Mouse (Mus musculus) kidney, embryonic 15.5 days (tissue): ENCODE measurements around the gene Sgpp1. TPM values are rescaled to one million over a fixed set of nuclear protein-coding genes. Genes with fewer than 3 reads are reported as not detected.
A peak's percentile ranks its signal among the peaks of the same experiment; 100 is the strongest.
"Not testable (repeated sequence)": the region's sequence is repeated elsewhere in the genome, so short reads cannot be mapped to it uniquely, and the experiment has no call there.

Experiments
- ATAC-seq: fragments of 200-750 bp; cut with Nextera tagmentation; replicated peaks from 2 replicates; pipeline ENCODE4 v1.8.0; 2017; ENCODE audit warnings: moderate TSS enrichment; ENCODE audit not compliant: low FRiP score
- H3K27ac ChIP-seq: fragments of 300-500 bp; sonication (generic); 2 replicates; pipeline ENCODE4 v1.5.1; 2015; ENCODE audit warnings: mild to moderate bottlenecking, inconsistent platforms
- H3K27me3 ChIP-seq: fragments of 300-500 bp; sonication (generic); 2 replicates; pipeline ENCODE4 v1.6.1; 2015; ENCODE audit warnings: inconsistent platforms
- H3K36me3 ChIP-seq: fragments of 300-500 bp; sonication (generic); 2 replicates; pipeline ENCODE4 v1.6.1; 2015; ENCODE audit warnings: inconsistent platforms
- H3K4me1 ChIP-seq: fragments of 300-500 bp; sonication (generic); 2 replicates; pipeline ENCODE4 v1.6.1; 2015; ENCODE audit warnings: inconsistent platforms
- H3K4me2 ChIP-seq: fragments of 300-500 bp; sonication (generic); 2 replicates; pipeline ENCODE4 v1.6.1; 2015; ENCODE audit warnings: moderate library complexity, mild to moderate bottlenecking, inconsistent platforms
- H3K4me3 ChIP-seq: fragments of 300-500 bp; sonication (generic); replicated peaks from 2 replicates; pipeline ENCODE4 v1.5.1; 2015; ENCODE audit warnings: mild to moderate bottlenecking, inconsistent platforms
- H3K9ac ChIP-seq: fragments of 300-500 bp; sonication (generic); 2 replicates; pipeline ENCODE4 v1.6.1; 2015; ENCODE audit warnings: mild to moderate bottlenecking, inconsistent platforms
- H3K9me3 ChIP-seq: fragments of 300-500 bp; sonication (generic); replicated peaks from 2 replicates; pipeline ENCODE4 v1.6.1; 2016; ENCODE audit warnings: inconsistent platforms
- WGBS: fragments of 180-500 bp; shearing (Covaris S2); methylation state at CpG from one replicate; pipeline ENCODE4 v1.1.7; 2015; ENCODE audit warnings: mixed read lengths; 5-methylcytosine and 5-hydroxymethylcytosine counted together
- polyA plus RNA-seq: library from polyadenylated mRNA; unstranded; fragments of >200 nt; fragmentation: Nextera tagmentation; extraction: Ambion mirVana; gene quantifications from 2 replicates; pipeline ENCODE4 v1.2.1, GENCODE M21; 2015

Gene Sgpp1
- polyA plus RNA-seq, 1 experiment from 2014 or later = 14.3 TPM

DNA sequence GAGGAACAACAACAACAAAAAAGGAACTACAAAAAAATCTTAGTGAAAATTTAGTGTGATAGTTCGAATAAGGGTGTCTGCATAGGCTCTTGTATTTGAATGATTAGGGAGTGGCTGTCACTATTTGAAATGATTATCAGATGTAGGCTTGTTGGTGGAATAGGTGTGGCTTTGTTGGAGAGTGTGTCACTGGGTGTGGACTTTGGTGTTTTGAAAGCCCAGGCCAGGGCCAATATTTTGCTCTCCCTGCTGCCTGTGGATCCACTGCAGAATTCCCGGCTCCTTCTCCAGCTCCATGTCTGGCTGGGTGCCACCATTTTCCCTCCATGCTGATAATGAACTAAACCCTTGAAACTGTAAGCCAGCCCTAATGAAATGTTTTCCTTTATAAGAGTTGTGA is 26.0 kb downstream of the Sgpp1 start:
- WGBS = 89% methylated on average over 2 of the region's 2 CpGs
- Histone ChIP-seq H3K4me3 (no peak overlapping the region), H3K9me3 (no peaks in the 10 kb centered on the region), H3K4me2 (no peak overlapping the region), H3K27ac (no peak overlapping the region), H3K4me1 (no peaks in the 10 kb centered on the region), H3K27me3 (no peaks in the 10 kb centered on the region), H3K9ac (no peak overlapping the region), H3K36me3 (no peaks in the 10 kb centered on the region)
- ATAC-seq = no peak

DNA sequence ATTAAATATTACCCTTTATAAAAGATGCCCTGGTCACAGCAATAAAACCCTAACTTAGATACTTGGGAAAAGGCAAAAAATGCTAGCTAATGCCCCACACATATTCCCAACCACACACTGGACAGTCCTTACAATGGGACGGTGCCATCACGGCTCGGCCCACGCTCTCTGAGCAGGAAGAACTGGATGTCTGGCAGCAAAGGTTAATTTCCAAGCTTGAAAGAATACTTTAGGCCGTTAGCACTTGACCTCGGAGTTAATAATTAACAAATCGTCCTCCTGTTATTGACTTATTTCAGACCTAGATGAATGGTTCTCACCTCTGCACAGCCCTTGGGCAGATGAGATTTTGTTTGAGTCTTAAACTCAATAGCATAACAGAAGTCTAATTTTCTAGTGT is 28.9 kb downstream of the Sgpp1 start:
- Histone ChIP-seq H3K9me3 (no peaks in the 10 kb centered on the region), H3K27me3 (no peaks in the 10 kb centered on the region), H3K27ac (no peak overlapping the region), H3K36me3 (no peaks in the 10 kb centered on the region), H3K4me3 (no peak overlapping the region), H3K4me2 (no peak overlapping the region), H3K9ac (no peak overlapping the region), H3K4me1 (peaks cover 7% of the 10 kb centered on the region)
- ATAC-seq = peak; percentile 83
- 57% methylated on average over 7 of the region's 7 CpGs for WGBS

- H3K4me3 ChIP-seq = no peak overlapping the region
- no peak overlapping the region for H3K27ac ChIP-seq
- H3K9me3 ChIP-seq = peaks cover 3% of the 10 kb centered on the region; the same call in 1 of the 2 replicates
- H3K27me3 ChIP-seq = no peaks in the 10 kb centered on the region
- peaks cover 14% of the 10 kb centered on the region for H3K4me1 ChIP-seq
- no peak for ATAC-seq
- H3K4me2 ChIP-seq = no peak overlapping the region
- no peaks in the 10 kb centered on the region for H3K36me3 ChIP-seq
- 87% methylated on average over 3 of the region's 3 CpGs for WGBS
- H3K9ac ChIP-seq = no peak overlapping the region
These were observed 32.8 kb downstream of the Sgpp1 start for GRCm38 (mm10) chr12:75702739-75703122.

GRCm38 (mm10) chr12:75702084-75702738 is 33.3 kb downstream of the Sgpp1 start:
- ATAC-seq = peak; percentile 23; the same call in 1 of the 2 replicates
- 59% methylated on average over 14 of the region's 14 CpGs for WGBS
- no peaks in the 10 kb centered on the region for H3K36me3 ChIP-seq
- peaks cover 3% of the 10 kb centered on the region; the same call in 1 of the 2 replicates for H3K9me3 ChIP-seq
- peak overlapping the region; percentile 23 for H3K4me3 ChIP-seq
- H3K4me2 ChIP-seq = peak overlapping the region; percentile 51
- peak overlapping the region; percentile 59; the same call in 1 of the 2 replicates for H3K27ac ChIP-seq
- H3K9ac ChIP-seq = 0 out of 2 replicates have a peak overlapping the region, but pooled peaks have one; percentile 15
- H3K27me3 ChIP-seq = no peaks in the 10 kb centered on the region
- peaks cover 14% of the 10 kb centered on the region for H3K4me1 ChIP-seq

DNA sequence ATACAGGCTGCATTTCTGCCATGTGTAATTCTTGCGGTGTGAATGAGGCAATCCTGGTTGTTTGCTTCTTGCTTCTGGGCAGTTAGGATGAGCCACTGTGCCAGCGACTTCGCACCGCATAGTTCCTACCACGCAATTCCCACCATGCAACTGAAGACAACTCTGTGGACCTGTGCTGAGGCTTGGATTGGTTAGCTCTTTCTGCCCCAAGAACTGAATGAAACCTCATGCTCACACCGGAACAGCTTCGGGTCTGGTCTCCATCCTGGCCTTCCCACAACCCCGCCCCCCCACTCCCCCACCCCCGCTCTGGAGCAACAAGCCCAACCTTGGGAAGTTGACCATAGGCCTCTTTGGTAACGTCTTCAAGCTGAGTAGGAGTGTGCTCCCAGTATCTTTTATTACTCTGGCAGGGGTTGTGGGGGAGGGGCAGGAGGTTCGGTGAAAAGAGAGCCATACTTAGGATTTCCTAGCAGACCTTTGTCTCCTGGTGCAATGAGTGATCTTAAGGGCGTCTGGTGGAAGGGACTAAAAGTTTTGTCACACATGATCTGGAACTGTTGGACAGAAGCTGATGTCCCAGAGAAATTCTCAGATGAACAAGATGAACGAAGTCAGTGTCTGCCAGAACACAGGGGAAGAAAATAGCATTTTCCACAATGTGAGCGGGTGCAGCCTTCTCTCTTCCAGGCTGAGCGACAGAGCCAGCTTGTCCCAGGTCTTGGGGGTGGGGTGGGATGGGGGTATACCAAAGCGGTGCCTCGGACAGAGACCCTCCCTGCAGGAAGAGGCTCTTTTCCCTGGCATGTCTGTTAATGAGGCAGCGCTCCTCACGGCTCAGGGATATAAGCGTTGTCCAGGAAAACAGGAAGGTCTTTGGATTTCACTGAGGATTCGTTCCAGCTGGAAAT is 34.1 kb downstream of the Sgpp1 start:
- Histone ChIP-seq H3K27ac (peak overlapping the region; percentile 59; the same call in 1 of the 2 replicates), H3K9ac (0 out of 2 replicates have a peak overlapping the region, but pooled peaks have one; percentile 15), H3K36me3 (no peaks in the 10 kb centered on the region), H3K4me2 (peak overlapping the region; percentile 51), H3K4me3 (peak overlapping the region; percentile 23), H3K9me3 (peaks cover 3% of the 10 kb centered on the region; the same call in 1 of the 2 replicates), H3K4me1 (peaks cover 14% of the 10 kb centered on the region), H3K27me3 (no peaks in the 10 kb centered on the region)
- peak; percentile 92 for ATAC-seq
- 22% methylated on average over 21 of the region's 21 CpGs for WGBS

DNA sequence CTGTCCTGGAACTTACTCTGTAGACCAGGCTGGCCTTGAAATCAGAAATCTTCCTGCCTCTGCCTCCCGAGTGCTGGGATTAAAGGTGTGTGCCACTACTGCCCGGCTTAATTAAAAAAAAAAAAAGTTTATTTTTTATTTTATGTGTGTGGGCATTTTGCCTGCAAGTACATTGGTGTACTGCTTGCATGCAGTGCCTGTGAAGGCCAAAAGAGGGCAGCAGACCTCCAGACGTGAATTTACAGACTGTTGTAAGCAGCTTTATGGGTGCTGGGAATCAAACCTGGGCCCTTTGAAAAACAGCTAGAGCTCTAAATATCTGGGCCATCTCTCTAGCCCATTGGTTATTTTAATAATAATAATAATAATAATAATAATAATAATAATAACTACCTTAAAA is 36.8 kb downstream of the Sgpp1 start:
- Histone ChIP-seq H3K27me3 (no peaks in the 10 kb centered on the region), H3K4me2 (no peak overlapping the region), H3K27ac (no peak overlapping the region), H3K36me3 (no peaks in the 10 kb centered on the region), H3K4me3 (no peak overlapping the region), H3K4me1 (peaks cover 14% of the 10 kb centered on the region), H3K9ac (no peak overlapping the region), H3K9me3 (peaks cover 3% of the 10 kb centered on the region; the same call in 1 of the 2 replicates)
- 93% methylated on average over 3 of the region's 3 CpGs for WGBS
- no peak for ATAC-seq

GRCm38 (mm10) chr12:75695845-75696244 is 39.7 kb downstream of the Sgpp1 start:
- not testable (repeated sequence) for H3K27me3 ChIP-seq, H3K9ac ChIP-seq, H3K4me2 ChIP-seq, H3K9me3 ChIP-seq, H3K36me3 ChIP-seq, ATAC-seq, H3K4me1 ChIP-seq, H3K4me3 ChIP-seq, H3K27ac ChIP-seq
- WGBS = 93% methylated on average over 1 of the region's 1 CpGs

DNA sequence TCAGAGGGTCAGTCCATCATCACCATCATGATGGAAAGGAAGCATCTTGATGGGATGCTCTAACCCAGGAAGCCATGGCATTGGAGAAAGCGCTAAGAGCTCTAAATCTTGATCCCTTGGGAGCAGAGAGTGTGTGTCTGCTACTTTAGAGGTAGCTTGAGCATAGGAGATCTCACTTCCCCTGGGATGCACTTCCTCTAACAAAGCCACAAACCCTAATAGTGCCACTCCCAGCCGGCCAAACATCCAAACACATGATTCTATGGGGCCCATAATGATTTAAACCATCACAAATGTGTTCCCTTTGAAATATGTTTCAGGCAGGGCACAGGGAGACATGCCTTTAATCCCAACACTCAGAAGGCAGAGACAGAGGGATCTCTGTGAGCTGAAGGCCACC is 46.5 kb downstream of the Sgpp1 start:
- Histone ChIP-seq H3K4me3 (no peak overlapping the region), H3K27me3 (no peaks in the 10 kb centered on the region), H3K4me1 (no peaks in the 10 kb centered on the region), H3K27ac (no peak overlapping the region), H3K36me3 (no peaks in the 10 kb centered on the region), H3K4me2 (no peak overlapping the region), H3K9ac (no peak overlapping the region), H3K9me3 (no peaks in the 10 kb centered on the region)
- 83% methylated on average over 2 of the region's 2 CpGs for WGBS
- no peak for ATAC-seq

DNA sequence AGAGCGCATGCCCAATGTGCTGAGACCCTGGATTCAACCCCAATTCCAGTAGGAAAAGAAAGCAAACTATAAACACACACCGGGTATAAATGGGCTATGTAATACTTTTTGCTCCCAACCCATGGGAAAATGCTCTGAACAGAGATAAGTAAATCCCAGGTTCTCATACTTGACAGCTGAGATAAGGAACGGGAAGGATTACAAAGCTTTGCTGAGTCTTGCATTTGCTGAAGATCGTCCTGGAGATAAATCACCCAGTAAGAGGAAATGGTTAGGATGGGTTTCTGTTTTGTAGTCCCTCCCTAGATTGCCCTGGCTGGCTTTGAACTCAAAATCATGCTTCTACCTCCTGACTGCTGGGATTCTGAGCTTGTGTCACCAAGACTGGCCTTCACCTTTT is 48.2 kb downstream of the Sgpp1 start:
- Histone ChIP-seq H3K9me3 (no peaks in the 10 kb centered on the region), H3K4me3 (no peak overlapping the region), H3K4me2 (no peak overlapping the region), H3K4me1 (no peaks in the 10 kb centered on the region), H3K27me3 (no peaks in the 10 kb centered on the region), H3K36me3 (no peaks in the 10 kb centered on the region), H3K9ac (no peak overlapping the region), H3K27ac (no peak overlapping the region)
- WGBS = 54% methylated on average over 4 of the region's 4 CpGs
- ATAC-seq = no peak

DNA sequence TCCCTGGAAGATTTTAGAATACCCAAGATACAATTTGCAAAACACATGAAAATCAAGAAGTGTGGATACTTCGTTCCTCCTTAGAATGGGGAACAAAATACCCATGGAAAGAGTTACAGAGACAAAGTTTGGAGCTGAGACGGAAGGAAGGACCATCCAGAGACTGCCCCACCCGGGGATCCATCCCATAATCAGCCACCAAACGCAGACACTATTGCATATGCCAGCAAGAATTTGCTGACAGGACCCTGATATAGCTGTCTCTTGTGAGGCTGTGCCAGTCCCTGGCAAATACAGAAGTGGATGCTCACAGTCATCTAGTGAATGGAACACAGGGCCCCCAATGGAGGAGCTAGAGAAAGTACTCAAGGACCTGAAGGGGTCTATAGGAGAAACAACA is 51.5 kb downstream of the Sgpp1 start:
- not testable (repeated sequence) for H3K36me3 ChIP-seq

GRCm38 (mm10) chr12:75683598-75683997 is 51.9 kb downstream of the Sgpp1 start:
- Histone ChIP-seq H3K4me1 (no peaks in the 10 kb centered on the region), H3K9me3 (no peaks in the 10 kb centered on the region), H3K9ac (no peak overlapping the region), H3K4me3 (no peak overlapping the region), H3K4me2 (no peak overlapping the region), H3K36me3 (no peaks in the 10 kb centered on the region), H3K27me3 (no peaks in the 10 kb centered on the region), H3K27ac (no peak overlapping the region)
- 88% methylated on average over 4 of the region's 4 CpGs for WGBS
- ATAC-seq = no peak

More for the DNA sequence above, 51.5 kb downstream of the Sgpp1 start:
- not testable (repeated sequence) for H3K9ac ChIP-seq, H3K27ac ChIP-seq, H3K9me3 ChIP-seq, ATAC-seq, H3K4me3 ChIP-seq, H3K4me2 ChIP-seq, H3K27me3 ChIP-seq, H3K4me1 ChIP-seq
- WGBS = 86% methylated on average over 4 of the region's 4 CpGs

- H3K4me3 ChIP-seq = no peak overlapping the region
- no peaks in the 10 kb centered on the region for H3K27me3 ChIP-seq
- H3K9me3 ChIP-seq = no peaks in the 10 kb centered on the region
- H3K9ac ChIP-seq = no peak overlapping the region
- no peaks in the 10 kb centered on the region for H3K4me1 ChIP-seq
- 73% methylated on average over 2 of the region's 2 CpGs for WGBS
- H3K27ac ChIP-seq = no peak overlapping the region
- H3K36me3 ChIP-seq = no peaks in the 10 kb centered on the region
- ATAC-seq = no peak
- H3K4me2 ChIP-seq = no peak overlapping the region
These were observed 52.7 kb downstream of the Sgpp1 start for GRCm38 (mm10) chr12:75682842-75683241.
